ENCODE assay signal across 10 mouse cellular contexts in genomic region chr6:139662462-139662861, GRCm38 (mm10).
DNase-seq lines count a peak whose midpoint lies in the region; ATAC-seq and TF ChIP-seq lines count a peak whose summit lies in the region.
"Had no signal": no experiment of that assay in that cellular context is flagged by ENCODE, and none has a peak within 500 bp of the region (broad histone marks: within the 10 kb centered on the region; RNA-seq: fewer than 3 reads in every experiment).

No protein-coding gene starts in this region.

- H3K4me1 ChIP-seq in forebrain, embryonic 13.5 days: no peaks in the 10 kb centered on the region
- H3K4me1 ChIP-seq in forebrain, embryonic 16.5 days (replicated peaks; ENCODE audit: control insufficient read depth, insufficient read depth, low read length): no peaks in the 10 kb centered on the region
- no peaks in the 10 kb centered on the region for H3K4me1 ChIP-seq in liver, embryonic 14.5 days (replicated peaks; ENCODE audit: control insufficient read depth in 2 of 2, insufficient read depth in 2 of 2, low read length in 1 of 2)
- H3K4me1 ChIP-seq in liver, embryonic 11.5 days (replicated peaks; ENCODE audit: control insufficient read depth, insufficient read depth, low read length): no peaks in the 10 kb centered on the region
- no peaks in the 10 kb centered on the region for H3K4me1 ChIP-seq in midbrain, embryonic 12.5 days
- H3K4me1 ChIP-seq: embryonic facial prominence, embryonic 13.5 days had no signal

- no peak overlapping the region for H3K4me2 ChIP-seq in forebrain, embryonic 13.5 days
- H3K4me2 ChIP-seq in forebrain, embryonic 16.5 days (ENCODE audit: low read length): no peak overlapping the region
- H3K4me2 ChIP-seq in liver, embryonic 14.5 days (ENCODE audit: low read depth): no peak overlapping the region
- H3K4me2 ChIP-seq in liver, embryonic 11.5 days: no peak overlapping the region
- no peak overlapping the region for H3K4me2 ChIP-seq in midbrain, embryonic 12.5 days (replicated peaks)
- H3K4me2 ChIP-seq: embryonic facial prominence, embryonic 13.5 days had no signal

- no peaks in the 10 kb centered on the region for H3K36me3 ChIP-seq in forebrain, embryonic 13.5 days (ENCODE audit: poor library complexity, severe bottlenecking)
- H3K36me3 ChIP-seq in forebrain, embryonic 16.5 days (ENCODE audit: control insufficient read depth, insufficient read depth): no peaks in the 10 kb centered on the region
- no peaks in the 10 kb centered on the region for H3K36me3 ChIP-seq in liver, embryonic 14.5 days (replicated peaks; ENCODE audit: control insufficient read depth, insufficient read depth, low read depth)
- H3K36me3 ChIP-seq in liver, embryonic 11.5 days (ENCODE audit: control insufficient read depth, insufficient read depth, low read length): no peaks in the 10 kb centered on the region
- no peaks in the 10 kb centered on the region for H3K36me3 ChIP-seq in midbrain, embryonic 12.5 days
- H3K36me3 ChIP-seq: embryonic facial prominence, embryonic 13.5 days had no signal

- 0 out of 2 replicates have a peak, but pooled peaks have one; percentile 19 for ATAC-seq in forebrain, embryonic 13.5 days
- ATAC-seq in forebrain, embryonic 16.5 days: no peak
- ATAC-seq in liver, embryonic 14.5 days (ENCODE audit: insufficient read depth): no peak
- no peak for ATAC-seq in liver, embryonic 11.5 days (replicated peaks; ENCODE audit: low FRiP score)
- peak; percentile 41; the same call in 1 of the 2 replicates for ATAC-seq in midbrain, embryonic 12.5 days (ENCODE audit: low FRiP score, low read depth)

- WGBS in forebrain, embryonic 13.5 days: 48% methylated on average over 1 of the region's 1 CpGs
- 24% methylated on average over 1 of the region's 1 CpGs for WGBS in forebrain, embryonic 16.5 days
- 57% methylated on average over 1 of the region's 1 CpGs for WGBS in liver, embryonic 14.5 days (ENCODE audit: insufficient replicate concordance)
- WGBS in liver, embryonic 11.5 days: 48% methylated on average over 1 of the region's 1 CpGs
- 55% methylated on average over 1 of the region's 1 CpGs for WGBS in midbrain, embryonic 12.5 days

- peak; percentile 19; the same call in 1 of the 2 replicates for TF ChIP-seq CTCF in liver, embryonic 14.5 days (IDR thresholded peaks at IDR 0.05; ENCODE audit: low read depth)

- no peak overlapping the region for H3K9ac ChIP-seq in forebrain, embryonic 13.5 days
- H3K9ac ChIP-seq in forebrain, embryonic 16.5 days (replicated peaks; ENCODE audit: low read depth, low read length): no peak overlapping the region
- H3K9ac ChIP-seq in liver, embryonic 14.5 days (replicated peaks): no peak overlapping the region
- no peak overlapping the region for H3K9ac ChIP-seq in liver, embryonic 11.5 days (ENCODE audit: low read depth, low read length)
- H3K9ac ChIP-seq in midbrain, embryonic 12.5 days (replicated peaks): no peak overlapping the region
- H3K9ac ChIP-seq: embryonic facial prominence, embryonic 13.5 days had no signal

- no peak for DNase-seq in liver, embryonic 14.5 days (ENCODE audit: low read depth in 3 of 3, low spot score in 3 of 3)
- DNase-seq in liver, embryonic 11.5 days (ENCODE audit: low spot score): no peak
- peak; percentile 8 for DNase-seq in embryo, embryonic 9.5 days (ENCODE audit: extremely low spot score)
- no peak for DNase-seq in T-cell, adult 2 months (ENCODE audit: low spot score)
- DNase-seq in urinary bladder, postnatal 4 days (ENCODE audit: low spot score in 2 of 2): no peak

- H3K9me3 ChIP-seq in forebrain, embryonic 13.5 days (replicated peaks): 0 out of 2 replicates have a peak, but pooled peaks cover 5% of the 10 kb centered on the region
- peaks cover 2% of the 10 kb centered on the region; the same call in 1 of the 2 replicates for H3K9me3 ChIP-seq in forebrain, embryonic 16.5 days (ENCODE audit: control insufficient read depth, low read length)
- no peaks in the 10 kb centered on the region; the same call in 1 of the 2 replicates for H3K9me3 ChIP-seq in liver, embryonic 14.5 days (ENCODE audit: control insufficient read depth, low read length)
- H3K9me3 ChIP-seq in liver, embryonic 11.5 days (ENCODE audit: control insufficient read depth, low read length): no peaks in the 10 kb centered on the region; the same call in 1 of the 2 replicates
- H3K9me3 ChIP-seq in midbrain, embryonic 12.5 days: 0 out of 2 replicates have a peak, but pooled peaks cover 4% of the 10 kb centered on the region
- H3K9me3 ChIP-seq: embryonic facial prominence, embryonic 13.5 days had no signal

- H3K27me3 ChIP-seq in forebrain, embryonic 13.5 days: no peaks in the 10 kb centered on the region
- H3K27me3 ChIP-seq in forebrain, embryonic 16.5 days (replicated peaks; ENCODE audit: control insufficient read depth, insufficient read depth, low read length): no peaks in the 10 kb centered on the region
- H3K27me3 ChIP-seq in liver, embryonic 14.5 days (ENCODE audit: control insufficient read depth, insufficient read depth, low read length): no peaks in the 10 kb centered on the region
- no peaks in the 10 kb centered on the region for H3K27me3 ChIP-seq in liver, embryonic 11.5 days (replicated peaks; ENCODE audit: control insufficient read depth, insufficient read depth, low read length)
- H3K27me3 ChIP-seq in midbrain, embryonic 12.5 days: no peaks in the 10 kb centered on the region
- H3K27me3 ChIP-seq: CH12.LX; embryonic facial prominence, embryonic 13.5 days had no signal

- TF ChIP-seq EP300 in liver, embryonic 14.5 days (IDR thresholded peaks at IDR 0.05; ENCODE audit: low read depth): no peak

- H3K4me3 ChIP-seq in forebrain, embryonic 13.5 days: no peak overlapping the region
- H3K4me3 ChIP-seq in forebrain, embryonic 16.5 days (replicated peaks; ENCODE audit: low read length): no peak overlapping the region
- H3K4me3 ChIP-seq in liver, embryonic 14.5 days (ENCODE audit: insufficient read depth in 1 of 2, low read depth in 2 of 2, low read length in 2 of 2): no peak overlapping the region
- no peak overlapping the region for H3K4me3 ChIP-seq in liver, embryonic 11.5 days (ENCODE audit: low read depth, low read length)
- H3K4me3 ChIP-seq in midbrain, embryonic 12.5 days: no peak overlapping the region
- H3K4me3 ChIP-seq: embryonic facial prominence, embryonic 13.5 days had no signal

- no peak overlapping the region for H3K27ac ChIP-seq in forebrain, embryonic 13.5 days
- H3K27ac ChIP-seq in forebrain, embryonic 16.5 days (ENCODE audit: low read length): no peak overlapping the region
- no peak overlapping the region for H3K27ac ChIP-seq in liver, embryonic 14.5 days
- no peak overlapping the region for H3K27ac ChIP-seq in liver, embryonic 11.5 days (ENCODE audit: low read depth, low read length)
- no peak overlapping the region for H3K27ac ChIP-seq in midbrain, embryonic 12.5 days (replicated peaks)
- H3K27ac ChIP-seq: embryonic facial prominence, embryonic 13.5 days had no signal

Comparison
In these comparisons a context has a peak if more than half of its experiments do, and no peak if none do; other contexts are left out.
1. ATAC-seq: peak in forebrain, embryonic 13.5 days (single experiment) and midbrain, embryonic 12.5 days (single experiment); none in forebrain, embryonic 16.5 days (single experiment), liver, embryonic 14.5 days (single experiment) and liver, embryonic 11.5 days (single experiment).